Mouse (Mus musculus) hindbrain, embryonic 11.5 days (tissue): ENCODE measurements around the gene Clstn3. TPM values are rescaled to one million over a fixed set of nuclear protein-coding genes. Genes with fewer than 3 reads are reported as not detected.

ENCODE experiments used
- ATAC-seq: fragments of 200-750 bp; cut with Nextera tagmentation; 2 replicates; pipeline ENCODE4 v1.8.0; 2017; ENCODE audit warnings: mild to moderate bottlenecking, moderate TSS enrichment, moderate library complexity; ENCODE audit not compliant: low FRiP score
- DNase-seq: peaks from one replicate; pipeline ENCODE4 v3.0.0-alpha.2; 2015; ENCODE audit warnings: low spot score
- H3K27ac ChIP-seq: fragments of 300-500 bp; sonication (generic); 2 replicates; pipeline ENCODE4 v1.5.1; 2014; ENCODE audit warnings: mild to moderate bottlenecking, low read depth, low read length
- H3K27me3 ChIP-seq: fragments of 300-500 bp; sonication (generic); 2 replicates; pipeline ENCODE4 v1.6.1; 2014; ENCODE audit warnings: mild to moderate bottlenecking, low read length, moderate library complexity, mixed read lengths; ENCODE audit not compliant: control insufficient read depth, insufficient read depth
- H3K36me3 ChIP-seq: fragments of 300-500 bp; sonication (generic); 2 replicates; pipeline ENCODE4 v1.6.1; 2014; ENCODE audit warnings: mild to moderate bottlenecking, low read length, moderate library complexity, mixed read lengths; ENCODE audit not compliant: control insufficient read depth, insufficient read depth
- H3K4me1 ChIP-seq: fragments of 300-500 bp; sonication (generic); replicated peaks from 2 replicates; pipeline ENCODE4 v1.6.1; 2014; ENCODE audit warnings: low read length, mixed read lengths; ENCODE audit not compliant: control insufficient read depth, insufficient read depth
- H3K4me2 ChIP-seq: fragments of 300-500 bp; sonication (generic); replicated peaks from 2 replicates; pipeline ENCODE4 v1.6.1; 2014; ENCODE audit warnings: mild to moderate bottlenecking, low read depth, low read length
- H3K4me3 ChIP-seq: fragments of 300-500 bp; sonication (generic); 2 replicates; pipeline ENCODE4 v1.5.1; 2014; ENCODE audit warnings: low read depth, low read length
- H3K9ac ChIP-seq: fragments of 300-500 bp; sonication (generic); 2 replicates; pipeline ENCODE4 v1.6.1; 2014; ENCODE audit warnings: low read depth, low read length
- H3K9me3 ChIP-seq: fragments of 300-500 bp; sonication (generic); 2 replicates; pipeline ENCODE4 v1.6.1; 2016; ENCODE audit warnings: low read length; ENCODE audit not compliant: control insufficient read depth
- WGBS: fragments of 180-500 bp; shearing (Covaris S2); extraction: QIAGEN DNeasy Blood & Tissue Kit; methylation state at CpG from one replicate; pipeline ENCODE4 v1.1.7; 2014; 5-methylcytosine and 5-hydroxymethylcytosine counted together
- polyA plus RNA-seq: library from polyadenylated mRNA; unstranded; fragments of >200 nt; fragmentation: Nextera tagmentation; extraction: Ambion mirVana; gene quantifications from 2 replicates; pipeline ENCODE4 v1.2.1, GENCODE M21; 2014

Clstn3 gene
- polyA plus RNA-seq, 1 experiment from 2014 or later = 10.2 TPM

- Histone ChIP-seq H3K9ac (no peak overlapping the region), H3K4me1 (0 out of 2 replicates have a peak, but pooled peaks cover 2% of the 10 kb centered on the region), H3K27me3 (no peaks in the 10 kb centered on the region), H3K4me3 (no peak overlapping the region), H3K36me3 (no peaks in the 10 kb centered on the region), H3K9me3 (no peaks in the 10 kb centered on the region), H3K27ac (no peak overlapping the region), H3K4me2 (no peak overlapping the region)
- no peak for ATAC-seq
- no peak for DNase-seq
- 79% methylated on average over 5 of the region's 5 CpGs for WGBS
These were observed 29.4 kb downstream of the Clstn3 start for GRCm38 (mm10) chr6:124435173-124435572.

DNA sequence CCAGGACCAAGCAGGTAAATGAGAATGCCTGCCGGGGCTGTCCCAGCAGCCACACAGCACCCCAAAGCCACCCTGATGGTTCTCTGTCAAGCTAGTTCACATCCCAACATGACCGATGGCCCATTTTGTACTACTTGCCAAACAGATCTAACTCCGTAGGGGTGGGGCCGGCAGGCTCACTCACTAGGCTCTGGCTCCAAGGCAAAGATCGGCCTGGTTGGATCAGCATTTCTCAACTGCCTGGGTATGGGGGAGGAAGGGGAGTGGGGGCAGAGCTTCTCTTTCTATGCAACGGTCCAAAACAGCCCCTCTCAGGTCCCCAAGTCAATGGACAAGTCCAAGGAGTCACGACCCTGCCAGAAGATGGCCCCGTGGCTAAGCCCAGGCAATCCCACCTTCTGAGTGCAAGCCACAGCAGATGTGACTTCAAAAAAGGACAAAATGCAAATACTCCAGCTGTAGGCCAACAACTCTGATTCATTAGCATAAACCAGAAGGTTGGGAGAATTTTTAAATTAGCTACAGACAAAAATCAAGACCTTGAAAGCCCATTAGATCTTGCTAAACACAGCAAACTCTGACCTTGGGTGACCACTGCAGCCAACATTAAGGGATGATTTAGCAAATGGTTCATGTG, 30.8 kb downstream of the Clstn3 start:
- 0 out of 2 replicates have a peak, but pooled peaks cover 2% of the 10 kb centered on the region for H3K4me1 ChIP-seq
- H3K9ac ChIP-seq = no peak overlapping the region
- H3K36me3 ChIP-seq = no peaks in the 10 kb centered on the region
- H3K4me2 ChIP-seq = no peak overlapping the region
- H3K9me3 ChIP-seq = no peaks in the 10 kb centered on the region
- no peaks in the 10 kb centered on the region for H3K27me3 ChIP-seq
- 89% methylated on average over 8 of the region's 8 CpGs for WGBS
- no peak for ATAC-seq
- no peak overlapping the region for H3K27ac ChIP-seq
- no peak for DNase-seq
- H3K4me3 ChIP-seq = no peak overlapping the region

DNA sequence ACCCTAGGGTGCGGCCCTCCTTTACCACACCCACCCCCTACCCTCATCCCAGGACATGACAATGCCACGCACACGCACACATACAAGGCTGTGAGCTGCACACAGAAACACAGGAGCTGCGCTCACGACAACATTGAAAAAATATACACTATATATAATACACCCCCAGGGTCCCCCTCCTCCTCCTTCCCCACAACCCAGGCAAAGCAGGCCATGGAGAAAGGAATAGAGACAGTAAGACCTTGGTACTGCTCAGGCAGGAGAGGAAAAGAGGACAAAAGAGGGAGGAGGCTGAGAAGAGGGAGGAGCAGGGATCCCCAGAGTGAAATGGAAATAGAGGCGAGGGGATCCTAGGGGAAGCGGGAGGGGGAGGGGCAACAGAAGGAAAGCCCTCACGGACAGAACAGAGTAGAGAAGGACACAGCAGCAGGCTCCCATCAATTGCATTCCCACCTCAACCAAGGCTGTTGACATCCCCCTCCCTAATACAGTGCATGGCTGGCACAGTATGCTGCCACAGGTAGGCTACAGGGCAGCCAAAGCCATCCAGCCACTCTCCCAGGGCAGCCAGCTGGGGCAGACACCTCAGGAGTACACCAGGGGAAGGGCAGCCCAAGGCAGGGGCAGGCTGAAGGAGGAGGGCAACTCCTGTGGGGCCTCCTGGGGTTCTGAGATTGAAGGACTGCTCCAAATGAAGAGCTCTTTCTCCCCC, 33.7 kb downstream of the Clstn3 start:
- peak; percentile 35 for DNase-seq
- no peak overlapping the region for H3K4me2 ChIP-seq
- H3K4me3 ChIP-seq = no peak overlapping the region
- no peaks in the 10 kb centered on the region for H3K9me3 ChIP-seq
- H3K4me1 ChIP-seq = 0 out of 2 replicates have a peak, but pooled peaks cover 2% of the 10 kb centered on the region
- 39% methylated on average over 8 of the region's 8 CpGs for WGBS
- no peaks in the 10 kb centered on the region for H3K36me3 ChIP-seq
- peak; percentile 39 for ATAC-seq
- no peaks in the 10 kb centered on the region for H3K27me3 ChIP-seq
- H3K9ac ChIP-seq = 0 out of 2 replicates have a peak overlapping the region, but pooled peaks have one; percentile 20
- H3K27ac ChIP-seq = no peak overlapping the region

DNA sequence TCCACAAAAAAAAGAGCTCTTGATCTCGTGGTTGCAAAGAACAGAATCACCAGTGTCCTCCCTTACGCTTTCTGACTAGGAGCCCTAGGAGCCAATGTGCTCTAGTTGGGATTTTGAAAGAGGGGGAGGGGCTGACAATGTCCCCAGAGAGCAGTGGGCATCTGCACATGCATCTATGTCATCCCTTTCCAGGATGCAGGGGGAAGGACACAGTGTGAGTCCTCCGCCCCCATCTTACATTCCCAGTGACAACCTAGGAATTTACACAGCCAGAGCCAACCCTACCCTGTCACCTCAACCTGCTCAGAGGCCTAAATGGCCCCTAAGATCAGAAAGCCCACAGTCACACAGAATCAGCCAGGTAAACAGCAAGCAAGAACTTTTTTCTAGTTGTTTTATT, 34.2 kb downstream of the Clstn3 start:
- no peak overlapping the region for H3K4me2 ChIP-seq
- 0 out of 2 replicates have a peak, but pooled peaks cover 2% of the 10 kb centered on the region for H3K4me1 ChIP-seq
- H3K4me3 ChIP-seq = no peak overlapping the region
- no peak overlapping the region for H3K27ac ChIP-seq
- 62% methylated on average over 3 of the region's 3 CpGs for WGBS
- no peaks in the 10 kb centered on the region for H3K27me3 ChIP-seq
- peak; percentile 62 for ATAC-seq
- H3K9me3 ChIP-seq = no peaks in the 10 kb centered on the region
- no peaks in the 10 kb centered on the region for H3K36me3 ChIP-seq
- DNase-seq = peak; percentile 16
- no peak overlapping the region for H3K9ac ChIP-seq

GRCm38 (mm10) chr6:124427791-124428576, 36.6 kb downstream of the Clstn3 start:
- ATAC-seq (no peak), DNase-seq (no peak)
- Histone ChIP-seq H3K4me2 (no peak overlapping the region), H3K27ac (no peak overlapping the region), H3K36me3 (no peaks in the 10 kb centered on the region), H3K9me3 (no peaks in the 10 kb centered on the region), H3K27me3 (no peaks in the 10 kb centered on the region), H3K4me1 (0 out of 2 replicates have a peak, but pooled peaks cover 2% of the 10 kb centered on the region), H3K9ac (no peak overlapping the region), H3K4me3 (no peak overlapping the region)
- 87% methylated on average over 5 of the region's 6 CpGs for WGBS

DNA sequence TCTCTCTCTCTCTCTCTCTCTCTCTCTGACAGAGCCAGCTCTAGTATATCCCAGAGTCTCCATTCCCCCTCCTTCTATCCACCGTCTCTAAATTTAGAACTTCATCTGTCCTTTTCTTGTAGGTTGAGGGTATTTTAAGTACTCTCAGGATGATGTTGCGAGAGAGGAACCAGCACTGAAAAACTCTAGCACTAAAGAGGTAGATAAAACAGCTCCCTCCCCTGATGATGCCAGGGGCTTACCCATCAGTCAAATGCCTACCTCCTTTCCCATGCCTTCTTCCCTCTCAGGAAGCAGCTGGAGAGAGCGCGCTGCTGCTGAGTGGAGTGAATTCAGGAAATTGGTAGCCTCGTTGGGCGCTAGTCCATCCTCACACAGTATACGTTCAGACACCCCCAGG, 37.3 kb downstream of the Clstn3 start:
- no peaks in the 10 kb centered on the region; the same call in 1 of the 2 replicates for H3K9me3 ChIP-seq
- no peaks in the 10 kb centered on the region for H3K36me3 ChIP-seq
- no peak overlapping the region for H3K4me2 ChIP-seq
- no peak overlapping the region for H3K27ac ChIP-seq
- 0 out of 2 replicates have a peak, but pooled peaks cover 2% of the 10 kb centered on the region for H3K4me1 ChIP-seq
- H3K9ac ChIP-seq = no peak overlapping the region
- DNase-seq (no peak), ATAC-seq (no peak)
- 89% methylated on average over 7 of the region's 7 CpGs for WGBS
- no peaks in the 10 kb centered on the region for H3K27me3 ChIP-seq
- no peak overlapping the region for H3K4me3 ChIP-seq

DNA sequence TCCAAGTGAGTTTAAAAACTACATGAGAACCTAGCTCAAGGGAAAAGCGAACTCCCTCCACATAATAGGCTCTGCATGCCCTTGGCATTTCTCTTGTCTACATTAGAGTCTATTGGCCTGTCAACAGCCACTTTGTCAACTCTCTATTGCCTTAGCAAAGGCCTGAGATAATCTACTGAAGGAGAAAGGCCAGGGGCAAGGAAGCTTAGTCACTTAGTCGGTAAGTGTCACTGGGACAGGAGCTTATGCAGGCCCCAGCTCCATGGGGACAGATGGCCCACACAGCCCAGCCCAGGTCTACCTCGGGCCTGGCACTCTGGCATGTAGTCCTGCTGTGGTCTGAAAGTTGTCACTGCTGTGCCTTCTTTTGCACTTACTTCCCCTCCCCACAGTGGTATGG, 38.0 kb downstream of the Clstn3 start:
- Histone ChIP-seq H3K36me3 (no peaks in the 10 kb centered on the region), H3K4me3 (no peak overlapping the region), H3K27ac (no peak overlapping the region), H3K4me2 (no peak overlapping the region), H3K9me3 (no peaks in the 10 kb centered on the region; the same call in 1 of the 2 replicates), H3K27me3 (no peaks in the 10 kb centered on the region), H3K9ac (no peak overlapping the region), H3K4me1 (0 out of 2 replicates have a peak, but pooled peaks cover 2% of the 10 kb centered on the region)
- DNase-seq = no peak
- whole genome bisulfite sequencing = 85% methylated on average over 3 of the region's 3 CpGs
- no peak for ATAC-seq

DNA sequence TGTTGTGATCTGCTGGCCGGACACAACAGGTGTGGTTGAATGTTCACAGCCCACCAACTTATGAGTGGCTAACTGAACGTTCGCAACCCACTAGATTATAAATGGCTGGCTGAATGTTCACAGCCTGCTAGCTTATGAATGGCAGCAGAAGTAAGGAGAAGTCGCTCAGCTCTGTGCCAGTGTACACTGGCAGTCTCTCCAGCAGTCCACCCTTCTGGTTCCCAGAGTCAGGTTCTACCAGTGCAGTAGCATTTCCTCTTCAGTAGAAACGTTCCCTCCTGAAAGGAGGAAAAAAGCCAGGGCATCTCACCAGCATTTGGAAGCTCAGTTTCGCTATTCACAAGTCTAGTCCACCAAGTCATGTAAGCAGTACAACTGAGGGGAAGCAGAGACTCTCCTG, 39.1 kb downstream of the Clstn3 start:
- no peaks in the 10 kb centered on the region for H3K36me3 ChIP-seq
- H3K9me3 ChIP-seq = no peaks in the 10 kb centered on the region; the same call in 1 of the 2 replicates
- 82% methylated on average over 6 of the region's 6 CpGs for WGBS
- H3K4me3 ChIP-seq = no peak overlapping the region
- ATAC-seq = no peak
- no peaks in the 10 kb centered on the region for H3K4me1 ChIP-seq
- H3K27ac ChIP-seq = no peak overlapping the region
- no peak overlapping the region for H3K9ac ChIP-seq
- no peak for DNase-seq
- H3K27me3 ChIP-seq = no peaks in the 10 kb centered on the region
- no peak overlapping the region for H3K4me2 ChIP-seq
